Mouse (Mus musculus) adrenal gland, postnatal 4 days (tissue): ENCODE measurements at regions not wholly inside any gene's neighbourhood (a gene's known extent, or its start where the extent isn't known, plus 50 kb on each side); places are given as distances from the start of the nearest gene placed in this dataset.

Experiments
- DNase-seq, 2 experiments: peaks; one replicate each; pipeline ENCODE4 v3.0.0; 2021 to 2022; ENCODE audit warnings: low spot score in 2 of 2, mixed read lengths in 2 of 2

GRCm38 (mm10) chr16:29706996-29707395, 127.9 kb downstream of the Opa1 start:
- no peak for DNase-seq

- no peak for DNase-seq
Observed at GRCm38 (mm10) chr16:29707656-29708055, 128.5 kb downstream of the Opa1 start.

- no peak for DNase-seq
Observed at GRCm38 (mm10) chr16:29709072-29709471, 129.9 kb downstream of the Opa1 start.

- DNase-seq, result no peak
Observed at GRCm38 (mm10) chr16:29711386-29711785, 132.3 kb downstream of the Opa1 start.

GRCm38 (mm10) chr16:29711912-29712681, 133.0 kb downstream of the Opa1 start:
- no peak for DNase-seq

GRCm38 (mm10) chr16:29714612-29715127, 135.5 kb downstream of the Opa1 start:
- DNase-seq, result no peak

- no peak for DNase-seq
Observed at GRCm38 (mm10) chr16:29718965-29719364, 139.8 kb downstream of the Opa1 start.

GRCm38 (mm10) chr16:29719571-29720451, 140.7 kb downstream of the Opa1 start:
- no peak for DNase-seq

GRCm38 (mm10) chr16:29725153-29725552, 146.0 kb downstream of the Opa1 start:
- DNase-seq, result no peak

- no peak for DNase-seq
Observed at GRCm38 (mm10) chr16:29725563-29725962, 146.4 kb downstream of the Opa1 start.

GRCm38 (mm10) chr16:29727397-29727796, 148.3 kb downstream of the Opa1 start:
- DNase-seq, result no peak

- DNase-seq, result peak; percentile 58 to 78
Observed at GRCm38 (mm10) chr16:29728769-29729481, 149.8 kb downstream of the Opa1 start.

GRCm38 (mm10) chr16:29730010-29730409, 150.9 kb downstream of the Opa1 start:
- no peak for DNase-seq

- no peak for DNase-seq
Observed at GRCm38 (mm10) chr16:29732889-29733288, 153.8 kb downstream of the Opa1 start.

- DNase-seq, result no peak
Observed at GRCm38 (mm10) chr16:29733847-29734246, 154.7 kb downstream of the Opa1 start.

- no peak for DNase-seq
Observed at GRCm38 (mm10) chr16:29734324-29734723, 155.2 kb downstream of the Opa1 start.

- no peak for DNase-seq
Observed at GRCm38 (mm10) chr16:29734738-29735250, 155.7 kb downstream of the Opa1 start.

GRCm38 (mm10) chr16:29735371-29736008, 156.4 kb downstream of the Opa1 start:
- no peak for DNase-seq

- DNase-seq, result no peak
Observed at GRCm38 (mm10) chr16:29736211-29736610, 157.1 kb downstream of the Opa1 start.

GRCm38 (mm10) chr16:29738075-29738474, 158.9 kb downstream of the Opa1 start:
- no peak for DNase-seq
